Comparison of ENCODE assay signal across 9 mouse cellular contexts in the genomic region with DNA sequence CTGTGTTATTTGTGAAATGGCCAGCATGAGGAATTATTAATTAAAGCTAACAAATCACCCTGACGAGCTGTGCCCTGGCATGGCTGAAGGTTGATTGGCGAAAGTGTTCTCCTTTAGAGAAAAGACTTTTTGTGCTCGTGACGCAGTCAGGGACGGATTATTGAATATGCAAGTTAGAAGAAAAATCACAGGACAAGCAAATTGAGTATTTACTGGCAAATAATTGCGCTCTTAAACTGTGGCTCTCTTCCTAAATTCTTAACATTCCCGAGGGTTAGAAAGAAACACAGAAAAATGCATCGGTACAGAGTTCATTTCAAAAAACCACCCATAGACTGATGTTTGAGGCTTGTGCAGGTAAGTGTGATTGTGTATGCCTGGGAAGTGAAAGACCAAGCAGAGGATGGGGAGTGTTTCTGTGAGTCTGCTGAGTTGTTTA.
DNase-seq lines count a peak whose midpoint lies in the region.
"Had no signal": no experiment of that assay in that cellular context is flagged by ENCODE, and none has a peak within 500 bp of the region (broad histone marks: within the 10 kb centered on the region; RNA-seq: fewer than 3 reads in every experiment).

No protein-coding gene starts in this region.

- H3K4me1 ChIP-seq in midbrain, embryonic 10.5 days = peaks cover 5% of the 10 kb centered on the region; the same call in 1 of the 2 replicates
- H3K4me1 ChIP-seq: liver, embryonic 13.5 days had no signal

- H3K36me3 ChIP-seq in midbrain, embryonic 10.5 days = no peaks in the 10 kb centered on the region
- H3K36me3 ChIP-seq: liver, embryonic 13.5 days had no signal

- H3K27ac ChIP-seq in midbrain, embryonic 10.5 days (replicated peaks) = no peak overlapping the region
- H3K27ac ChIP-seq: liver, embryonic 13.5 days had no signal

- H3K4me3 ChIP-seq in midbrain, embryonic 10.5 days = no peak overlapping the region
- H3K4me3 ChIP-seq: liver, embryonic 13.5 days had no signal

- intact Hi-C loops in left cerebral cortex, postnatal 4 days (cut with DNase I) = no loop called here

- DNase-seq in cerebellum, postnatal 10 days = peak; percentile 18 to 20
- no peak for DNase-seq in cerebellum, adult 11-12 months
- DNase-seq in left cerebral cortex, postnatal 4 days = peak; percentile 1
- DNase-seq in left cerebral cortex, adult 9 months (ENCODE audit: low spot score in 2 of 2) = no peak
- DNase-seq in forelimb bud, embryonic 11.5 days (ENCODE audit: low read depth, low spot score) = peak; percentile 9
- DNase-seq in lung, postnatal 10 days = peak; percentile 18
- DNase-seq in thymus, postnatal 14 days = no peak
- no peak for DNase-seq in midbrain, embryonic 10.5 days (ENCODE audit: low spot score)
- DNase-seq: liver, embryonic 13.5 days had no signal

- WGBS in midbrain, embryonic 10.5 days = 85% methylated on average over 8 of the region's 8 CpGs

- H3K9me3 ChIP-seq in midbrain, embryonic 10.5 days (replicated peaks) = no peaks in the 10 kb centered on the region
- H3K9me3 ChIP-seq: liver, embryonic 13.5 days had no signal

- no peaks in the 10 kb centered on the region for H3K27me3 ChIP-seq in midbrain, embryonic 10.5 days (ENCODE audit: low read depth, poor library complexity, severe bottlenecking)
- H3K27me3 ChIP-seq: liver, embryonic 13.5 days had no signal

Comparison
In these comparisons a context has a peak if more than half of its experiments do, and no peak if none do; other contexts are left out.
1. DNase-seq: peak in cerebellum, postnatal 10 days (2 of 2), left cerebral cortex, postnatal 4 days (single experiment), forelimb bud, embryonic 11.5 days (single experiment) and lung, postnatal 10 days (single experiment); none in cerebellum, adult 11-12 months (single experiment), left cerebral cortex, adult 9 months (0 of 2), thymus, postnatal 14 days (single experiment) and midbrain, embryonic 10.5 days (single experiment).